Mouse (Mus musculus) limb, embryonic 10.5 days (tissue): ENCODE measurements around the gene Ube2d1. TPM values are rescaled to one million over a fixed set of nuclear protein-coding genes. Genes with fewer than 3 reads are reported as not detected.
A peak's percentile ranks its signal among the peaks of the same experiment; 100 is the strongest.

Experiments
- DNase-seq: peaks from one replicate; pipeline ENCODE4 v3.0.0-alpha.2; 2017; ENCODE audit warnings: low spot score
- H3K27ac ChIP-seq: fragments of 300-500 bp; sonication (generic); 2 replicates; pipeline ENCODE4 v1.5.1; 2016; ENCODE audit warnings: mild to moderate bottlenecking
- H3K27me3 ChIP-seq: fragments of 300-500 bp; sonication (generic); 2 replicates; pipeline ENCODE4 v1.6.1; 2016; ENCODE audit warnings: low read depth, mild to moderate bottlenecking; ENCODE audit not compliant: poor library complexity, severe bottlenecking
- H3K36me3 ChIP-seq: fragments of 300-500 bp; sonication (generic); 2 replicates; pipeline ENCODE4 v1.6.1; 2016; ENCODE audit warnings: mild to moderate bottlenecking, moderate library complexity
- H3K4me1 ChIP-seq: fragments of 300-500 bp; sonication (generic); 2 replicates; pipeline ENCODE4 v1.6.1; 2016
- H3K4me3 ChIP-seq: fragments of 300-500 bp; sonication (generic); 2 replicates; pipeline ENCODE4 v1.5.1; 2016; ENCODE audit warnings: mild to moderate bottlenecking, moderate library complexity
- H3K9me3 ChIP-seq: fragments of 300-500 bp; sonication (generic); replicated peaks from 2 replicates; pipeline ENCODE4 v1.6.1; 2016; ENCODE audit warnings: mild to moderate bottlenecking
- WGBS: fragments of 180-500 bp; shearing (Covaris S2); methylation state at CpG from one replicate; pipeline ENCODE4 v1.1.7; 2016; 5-methylcytosine and 5-hydroxymethylcytosine counted together
- polyA plus RNA-seq: library from polyadenylated mRNA; unstranded; fragments of >200 nt; fragmentation: Nextera tagmentation; extraction: Ambion mirVana; gene quantifications from 2 replicates; pipeline ENCODE4 v1.2.1, GENCODE M21; 2016

Ube2d1 gene
- 86.7 and 94.2 TPM in 2 replicates for polyA plus RNA-seq

- WGBS = under 1% methylated on average over 50 of the region's 50 CpGs
- peaks cover 14% of the 10 kb centered on the region for H3K4me1 ChIP-seq
- no peaks in the 10 kb centered on the region for H3K9me3 ChIP-seq
- H3K27me3 ChIP-seq = peaks cover 17% of the 10 kb centered on the region
- DNase-seq = peak; percentile 90
- peak within 1 kb of the TSS; percentile 97 for H3K27ac ChIP-seq
- H3K4me3 ChIP-seq = peak within 1 kb of the TSS; percentile 96
- H3K36me3 ChIP-seq = peaks cover 10% of the 10 kb centered on the region
Measured at GRCm38 (mm10) chr10:71285126-71285580, at the start of gene Ube2d1. Ube2d1 (minus strand) TSS chr10:71285262.

GRCm38 (mm10) chr10:71332859-71333258 lies 47.8 kb upstream of the Ube2d1 start:
- Histone ChIP-seq H3K27ac (no peak overlapping the region), H3K9me3 (no peaks in the 10 kb centered on the region), H3K36me3 (peaks cover 64% of the 10 kb centered on the region), H3K27me3 (no peaks in the 10 kb centered on the region), H3K4me1 (peaks cover under 1% of the 10 kb centered on the region; the same call in 1 of the 2 replicates), H3K4me3 (no peak overlapping the region)
- DNase-seq = no peak
- WGBS = 94% methylated on average over 9 of the region's 9 CpGs

GRCm38 (mm10) chr10:71332376-71332775 lies 47.3 kb upstream of the Ube2d1 start:
- DNase-seq = no peak
- 93% methylated on average over 4 of the region's 4 CpGs for WGBS

GRCm38 (mm10) chr10:71331908-71332307 lies 46.8 kb upstream of the Ube2d1 start:
- Histone ChIP-seq H3K27me3 (no peaks in the 10 kb centered on the region), H3K9me3 (no peaks in the 10 kb centered on the region), H3K4me3 (no peak overlapping the region), H3K4me1 (no peaks in the 10 kb centered on the region), H3K27ac (no peak overlapping the region), H3K36me3 (peaks cover 64% of the 10 kb centered on the region)
- 96% methylated on average over 7 of the region's 7 CpGs for WGBS
- DNase-seq = no peak

More at GRCm38 (mm10) chr10:71332376-71332775, 47.3 kb upstream of the Ube2d1 start:
- no peak overlapping the region for H3K4me3 ChIP-seq
- H3K36me3 ChIP-seq = peaks cover 64% of the 10 kb centered on the region
- no peaks in the 10 kb centered on the region for H3K9me3 ChIP-seq
- no peaks in the 10 kb centered on the region for H3K4me1 ChIP-seq
- no peaks in the 10 kb centered on the region for H3K27me3 ChIP-seq
- H3K27ac ChIP-seq = no peak overlapping the region

GRCm38 (mm10) chr10:71330070-71330469 lies 45.0 kb upstream of the Ube2d1 start:
- no peaks in the 10 kb centered on the region for H3K27me3 ChIP-seq
- no peak overlapping the region for H3K27ac ChIP-seq
- WGBS = 95% methylated on average over 12 of the region's 12 CpGs
- H3K36me3 ChIP-seq = peaks cover 51% of the 10 kb centered on the region
- no peak overlapping the region for H3K4me3 ChIP-seq
- H3K9me3 ChIP-seq = no peaks in the 10 kb centered on the region
- no peak for DNase-seq
- no peaks in the 10 kb centered on the region for H3K4me1 ChIP-seq

GRCm38 (mm10) chr10:71329295-71329694 lies 44.2 kb upstream of the Ube2d1 start:
- H3K4me3 ChIP-seq = no peak overlapping the region
- H3K9me3 ChIP-seq = no peaks in the 10 kb centered on the region
- H3K36me3 ChIP-seq = peaks cover 45% of the 10 kb centered on the region
- WGBS = 92% methylated on average over 6 of the region's 6 CpGs
- no peak overlapping the region for H3K27ac ChIP-seq
- H3K4me1 ChIP-seq = no peaks in the 10 kb centered on the region
- no peaks in the 10 kb centered on the region for H3K27me3 ChIP-seq
- no peak for DNase-seq

GRCm38 (mm10) chr10:71328870-71329269 lies 43.8 kb upstream of the Ube2d1 start:
- no peak for DNase-seq
- H3K36me3 ChIP-seq = peaks cover 40% of the 10 kb centered on the region
- H3K9me3 ChIP-seq = no peaks in the 10 kb centered on the region
- WGBS = 90% methylated on average over 5 of the region's 5 CpGs
- H3K27me3 ChIP-seq = no peaks in the 10 kb centered on the region
- no peak overlapping the region for H3K27ac ChIP-seq
- no peak overlapping the region for H3K4me3 ChIP-seq
- no peaks in the 10 kb centered on the region for H3K4me1 ChIP-seq

GRCm38 (mm10) chr10:71328382-71328781 lies 43.3 kb upstream of the Ube2d1 start:
- Histone ChIP-seq H3K27me3 (no peaks in the 10 kb centered on the region), H3K4me3 (no peak overlapping the region), H3K36me3 (peaks cover 36% of the 10 kb centered on the region), H3K4me1 (no peaks in the 10 kb centered on the region), H3K27ac (no peak overlapping the region), H3K9me3 (no peaks in the 10 kb centered on the region)
- WGBS = 93% methylated on average over 6 of the region's 6 CpGs
- no peak for DNase-seq

- Histone ChIP-seq H3K9me3 (no peaks in the 10 kb centered on the region), H3K27me3 (no peaks in the 10 kb centered on the region), H3K4me3 (no peak overlapping the region), H3K27ac (no peak overlapping the region), H3K36me3 (peaks cover 26% of the 10 kb centered on the region), H3K4me1 (no peaks in the 10 kb centered on the region)
- DNase-seq = no peak
- WGBS = 90% methylated on average over 10 of the region's 10 CpGs
Measured at GRCm38 (mm10) chr10:71327386-71327785, 42.3 kb upstream of the Ube2d1 start.

- Histone ChIP-seq H3K27ac (no peak overlapping the region), H3K4me3 (no peak overlapping the region), H3K36me3 (peaks cover 24% of the 10 kb centered on the region), H3K9me3 (no peaks in the 10 kb centered on the region), H3K4me1 (no peaks in the 10 kb centered on the region), H3K27me3 (no peaks in the 10 kb centered on the region)
- peak; percentile 75 for DNase-seq
- 19% methylated on average over 7 of the region's 7 CpGs for WGBS
Measured at GRCm38 (mm10) chr10:71326789-71327188, 41.7 kb upstream of the Ube2d1 start.

GRCm38 (mm10) chr10:71326123-71326522 lies 41.1 kb upstream of the Ube2d1 start:
- Histone ChIP-seq H3K27me3 (no peaks in the 10 kb centered on the region), H3K4me3 (no peak overlapping the region), H3K4me1 (no peaks in the 10 kb centered on the region), H3K9me3 (no peaks in the 10 kb centered on the region), H3K36me3 (peaks cover 24% of the 10 kb centered on the region), H3K27ac (no peak overlapping the region)
- 66% methylated on average over 7 of the region's 7 CpGs for WGBS
- DNase-seq = no peak

- Histone ChIP-seq H3K36me3 (no peaks in the 10 kb centered on the region), H3K4me3 (no peak overlapping the region), H3K27ac (no peak overlapping the region), H3K27me3 (no peaks in the 10 kb centered on the region), H3K4me1 (no peaks in the 10 kb centered on the region), H3K9me3 (no peaks in the 10 kb centered on the region)
- DNase-seq = no peak
- WGBS = 82% methylated on average over 8 of the region's 8 CpGs
Measured at GRCm38 (mm10) chr10:71323669-71324068, 38.6 kb upstream of the Ube2d1 start.

- Histone ChIP-seq H3K4me1 (no peaks in the 10 kb centered on the region), H3K27ac (no peak overlapping the region), H3K36me3 (no peaks in the 10 kb centered on the region), H3K9me3 (no peaks in the 10 kb centered on the region), H3K4me3 (no peak overlapping the region), H3K27me3 (no peaks in the 10 kb centered on the region)
- 71% methylated on average over 7 of the region's 7 CpGs for WGBS
- no peak for DNase-seq
Measured at GRCm38 (mm10) chr10:71316497-71316896, 31.4 kb upstream of the Ube2d1 start.

- no peaks in the 10 kb centered on the region for H3K4me1 ChIP-seq
- no peaks in the 10 kb centered on the region for H3K27me3 ChIP-seq
- H3K36me3 ChIP-seq = no peaks in the 10 kb centered on the region
- H3K27ac ChIP-seq = no peak overlapping the region
- H3K9me3 ChIP-seq = no peaks in the 10 kb centered on the region
- 84% methylated on average over 11 of the region's 11 CpGs for WGBS
- H3K4me3 ChIP-seq = no peak overlapping the region
- DNase-seq = no peak
Measured at GRCm38 (mm10) chr10:71316056-71316455, 31.0 kb upstream of the Ube2d1 start.
